Mouse (Mus musculus) CD4-positive helper T cell, adult 2 months (primary cell): ENCODE data around the gene Raet1e.
"Not testable (repeated sequence)": the region's sequence is repeated elsewhere in the genome, so short reads cannot be mapped to it uniquely, and the experiment has no call there.

Experiments
- DNase-seq: peaks from one replicate; pipeline ENCODE4 v3.0.0-alpha.2; 2012; ENCODE audit warnings: low read depth, missing footprints, low spot score

Gene Raet1e

DNA sequence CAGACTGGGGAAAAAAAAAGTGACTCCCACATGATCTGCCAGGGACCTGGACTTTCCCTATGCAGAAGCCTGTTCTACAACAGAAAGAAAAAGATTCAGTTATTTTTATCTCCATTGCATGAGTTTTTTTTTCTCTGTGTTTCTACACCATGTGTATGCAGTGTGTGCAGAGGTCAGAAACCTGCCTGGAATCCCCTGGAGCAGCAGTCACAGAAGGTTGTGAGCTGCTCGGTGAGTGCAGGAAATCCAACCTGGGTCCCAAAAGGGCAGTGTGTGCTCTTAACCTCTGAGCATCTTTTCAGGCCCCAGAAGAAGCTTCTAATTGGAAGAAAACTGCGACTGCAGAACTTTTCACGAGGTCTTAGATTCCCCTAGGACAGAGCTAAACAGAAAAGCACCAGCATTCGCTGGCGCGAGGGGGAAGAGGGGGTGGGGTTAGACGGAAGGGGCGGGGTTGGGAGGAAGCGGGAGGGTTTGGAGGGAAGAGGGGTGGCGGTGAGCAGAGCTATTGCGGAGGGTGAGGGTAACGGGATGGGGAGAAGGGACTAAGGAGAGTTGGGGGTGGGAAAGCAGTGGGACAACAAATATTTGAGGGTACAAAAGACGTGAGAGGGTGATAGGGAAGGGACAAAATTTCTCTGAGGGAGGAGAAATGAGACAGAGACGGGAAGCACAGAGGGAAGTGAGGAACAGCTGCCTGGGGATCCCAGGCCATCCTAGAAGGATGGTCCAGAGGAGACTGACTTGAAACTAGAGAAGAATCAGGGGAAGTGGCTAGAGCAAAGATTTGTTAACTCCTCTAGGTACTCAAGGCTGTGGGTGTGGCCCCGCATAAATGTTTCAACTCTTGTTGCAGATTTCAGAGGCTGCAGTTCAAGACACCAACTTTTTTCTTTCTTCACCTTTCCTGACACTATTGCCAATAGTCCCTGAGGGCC, 203.3 kb downstream of the Raet1e start:
- DNase-seq, result not testable (repeated sequence)

DNA sequence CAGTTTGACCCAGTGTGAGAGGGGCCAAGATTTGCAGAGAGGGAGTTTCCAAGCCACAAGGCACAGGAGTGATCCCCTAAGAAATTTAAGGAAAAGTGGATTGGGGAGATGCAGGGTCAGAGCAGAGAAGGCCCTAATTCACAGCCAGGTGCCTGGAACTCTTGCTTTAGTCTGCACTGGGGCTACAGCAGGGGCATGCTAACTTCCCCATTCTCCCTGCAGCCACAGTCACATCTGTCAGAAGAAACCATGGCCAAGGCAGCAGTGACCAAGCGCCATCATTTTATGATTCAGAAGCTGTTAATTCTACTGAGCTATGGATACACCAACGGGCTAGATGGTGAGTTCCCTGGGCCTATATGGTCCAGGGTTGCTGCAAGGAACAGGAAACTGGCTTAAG, 204.1 kb downstream of the Raet1e start:
- DNase-seq, result not testable (repeated sequence)

DNA sequence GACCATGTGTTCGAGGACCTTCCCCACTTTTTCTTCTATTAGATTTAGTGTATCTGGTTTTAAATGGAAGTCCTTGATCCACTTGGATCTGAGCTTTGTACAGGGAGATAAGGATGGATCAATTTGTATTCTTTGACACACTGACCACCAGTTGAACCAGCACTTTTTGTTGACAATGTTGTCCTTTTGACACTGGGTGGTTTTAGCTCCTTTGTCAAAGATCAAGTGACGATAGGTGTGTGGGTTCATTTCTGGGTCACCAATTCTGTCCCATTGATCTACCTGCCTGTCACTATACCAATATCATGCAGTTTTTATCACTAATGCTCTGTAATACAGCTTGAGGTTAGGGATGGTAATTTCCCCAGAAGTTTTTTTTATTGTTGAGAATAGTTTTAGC, 206.5 kb downstream of the Raet1e start:
- DNase-seq, result not testable (repeated sequence)

- DNase-seq, result peak; percentile 5
These were observed 222.9 kb downstream of the Raet1e start for GRCm38 (mm10) chr10:22381226-22381625.

GRCm38 (mm10) chr10:22390146-22390545, 231.8 kb downstream of the Raet1e start:
- not testable (repeated sequence) for DNase-seq

- DNase-seq, result peak; percentile 11
These were observed 233.2 kb downstream of the Raet1e start for GRCm38 (mm10) chr10:22391616-22392015.

DNA sequence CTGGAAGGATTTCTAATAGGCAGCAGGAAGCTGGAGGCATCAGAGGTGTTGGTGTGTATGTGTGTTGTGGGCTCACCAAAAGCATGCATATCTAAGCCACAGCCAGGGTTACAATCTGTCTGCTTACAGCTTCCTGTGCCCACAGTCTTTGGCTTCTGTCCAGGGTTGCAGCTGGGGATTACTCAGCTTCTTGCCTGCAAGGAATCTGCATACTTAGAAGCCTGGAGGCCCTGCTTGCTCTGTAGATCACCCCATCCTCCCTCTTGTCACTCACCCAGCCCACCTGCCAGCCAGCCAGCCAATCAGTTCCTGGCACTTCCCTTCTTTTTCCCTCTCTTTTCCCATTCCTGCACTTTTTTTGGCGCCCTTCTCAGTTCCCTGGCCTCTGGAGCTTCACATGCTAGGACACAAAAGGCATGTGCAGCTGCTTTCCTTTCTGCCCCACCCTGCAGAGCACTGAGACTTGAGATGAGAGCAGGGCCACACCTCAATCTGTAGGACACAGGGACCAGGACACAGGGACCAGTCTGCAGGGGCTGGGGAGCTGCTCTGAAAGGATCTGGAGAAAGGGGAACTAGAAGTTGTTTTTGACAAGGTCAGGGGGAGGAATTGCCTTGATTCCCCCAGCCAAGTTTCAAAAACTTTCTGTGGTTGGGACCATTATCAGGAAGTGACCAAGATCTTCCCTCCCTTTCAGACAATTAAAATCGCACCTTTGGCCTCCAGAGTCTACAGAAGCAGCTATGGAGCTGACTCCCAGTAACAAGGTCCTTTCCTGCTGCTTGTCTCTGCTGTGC, 234.9 kb downstream of the Raet1e start:
- DNase-seq, result not testable (repeated sequence)

DNA sequence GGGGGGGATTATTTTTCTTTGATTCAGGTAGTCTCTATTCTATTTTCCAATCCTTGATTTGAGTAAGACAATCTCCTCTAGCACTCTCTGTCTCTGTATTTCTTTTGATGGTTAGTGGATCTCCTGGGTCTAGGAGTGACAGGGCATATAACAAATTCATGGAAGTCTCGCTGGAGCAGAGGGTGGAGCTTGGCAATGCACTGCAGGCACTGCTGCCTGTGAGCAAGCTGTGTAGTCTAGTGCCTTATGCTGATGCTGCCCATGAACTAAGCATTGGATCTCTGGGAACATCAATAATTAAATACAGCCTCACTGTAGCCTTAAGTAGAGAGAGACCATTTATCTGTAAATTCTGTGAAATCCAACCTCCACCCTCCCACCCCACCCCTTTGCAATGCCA, 238.3 kb downstream of the Raet1e start:
- not testable (repeated sequence) for DNase-seq

DNA sequence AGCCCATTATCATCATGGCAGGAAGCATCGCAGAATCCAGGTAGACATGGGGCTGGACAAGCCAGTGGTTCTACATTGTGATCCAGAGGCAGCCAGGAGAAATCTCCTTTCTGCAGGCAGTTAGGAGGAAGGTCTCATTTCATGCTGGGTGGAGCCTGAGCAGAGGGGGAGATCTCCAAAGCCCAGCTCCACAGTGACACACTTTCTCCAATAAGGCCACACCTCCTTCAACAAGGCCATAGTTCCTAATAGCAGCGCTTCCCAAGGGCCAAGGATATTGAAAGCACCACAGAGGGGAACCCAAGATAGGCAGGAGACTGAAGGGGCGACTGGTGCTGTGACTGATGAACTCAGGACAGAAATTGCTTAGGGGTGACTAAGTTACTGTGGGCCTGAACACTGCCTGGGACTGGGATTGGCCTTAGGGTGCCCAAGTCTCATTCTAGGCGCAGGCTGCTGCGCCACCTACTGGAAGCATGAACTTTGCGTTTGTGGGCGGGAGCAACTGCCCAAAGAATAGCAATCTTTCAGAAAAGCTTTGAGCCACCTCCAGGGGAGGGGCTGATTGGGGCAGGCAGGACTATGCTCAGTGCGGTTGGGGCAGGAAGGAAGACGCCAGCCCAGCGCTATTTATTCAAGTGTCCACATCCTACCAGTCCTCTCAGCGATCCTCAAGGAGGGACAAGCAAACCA, 244.0 kb downstream of the Raet1e start:
- peak; percentile 59 for DNase-seq

DNA sequence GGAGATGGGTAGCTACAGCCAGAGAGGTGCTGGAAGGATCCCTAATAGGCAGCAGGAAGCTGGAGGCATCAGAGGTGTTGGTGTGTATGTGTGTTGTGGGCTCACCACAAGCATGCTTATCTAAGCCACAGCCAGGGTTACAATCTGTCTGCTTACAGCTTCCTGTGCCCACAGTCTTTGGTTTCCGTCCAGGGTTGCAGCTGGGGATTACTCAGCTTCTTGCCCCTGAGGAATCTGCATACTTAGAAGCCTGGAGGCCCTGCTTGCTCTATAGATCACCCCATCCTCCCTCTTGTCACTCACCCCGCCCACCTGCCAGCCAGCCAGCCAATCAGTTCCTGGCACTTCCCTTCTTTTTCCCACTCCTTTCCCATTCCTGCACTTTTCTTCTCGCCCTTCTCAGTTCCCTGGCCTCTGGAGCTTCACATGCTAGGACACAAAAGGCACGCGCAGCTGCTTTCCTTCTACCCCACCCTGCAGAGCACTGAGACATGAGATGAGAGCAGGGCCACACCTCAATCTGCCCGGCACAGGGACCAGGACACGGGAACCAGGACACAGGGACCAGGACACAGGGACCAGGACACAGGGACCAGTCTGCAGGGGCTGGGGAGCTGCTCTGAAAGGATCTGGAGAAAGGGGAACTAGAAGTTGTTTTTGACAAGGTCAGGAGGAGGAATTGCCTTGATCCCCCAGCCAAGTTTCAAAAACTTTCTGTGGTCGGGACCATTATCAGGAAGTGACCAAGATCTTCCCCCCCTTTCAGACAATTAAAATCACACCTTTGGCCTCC, 255.5 kb downstream of the Raet1e start:
- DNase-seq, result peak; percentile 11
